Mouse (Mus musculus) liver, adult 2 months (tissue): ENCODE data around the gene Smtnl1.

Experiments used
- CTCF ChIP-seq: fragments of 200-500 bp; IDR thresholded peaks from 2 replicates; pipeline ENCODE4 v1.5.1; 2011; ENCODE audit warnings: low read depth, low read length, control low read depth
- POLR2A ChIP-seq: fragments of 200-500 bp; IDR thresholded peaks from 2 replicates; pipeline ENCODE4 v1.6.1; 2011; ENCODE audit warnings: low read length, control low read depth; ENCODE audit not compliant: insufficient read depth; ENCODE audit errors: extremely low read depth

DNA sequence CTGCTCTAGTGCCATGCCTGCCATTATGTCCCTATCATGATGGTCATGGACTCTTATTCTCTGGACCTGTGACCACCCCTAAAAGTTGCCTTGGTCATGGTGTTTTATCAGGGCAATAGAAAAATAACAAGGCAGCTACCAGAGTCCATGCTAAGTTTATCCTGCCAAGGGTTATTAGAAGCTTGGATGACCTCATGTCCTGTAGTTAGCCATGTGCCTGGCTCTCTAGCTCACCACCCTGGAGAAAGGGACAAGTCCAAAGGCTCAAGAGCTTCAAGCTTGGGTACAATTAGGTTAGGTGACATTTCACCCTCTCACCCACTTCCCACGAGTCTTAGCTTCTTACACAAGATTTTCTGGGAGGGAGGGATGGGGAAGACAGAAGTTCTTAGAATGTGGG is 59.6 kb downstream of the Smtnl1 start:
- TF ChIP-seq POLR2A (no peak), CTCF (no peak)
